Mouse (Mus musculus) midbrain, postnatal 0 days (tissue): ENCODE measurements around the gene Galnt3. TPM values are rescaled to one million over a fixed set of nuclear protein-coding genes. Genes with fewer than 3 reads are reported as not detected.

Experiments used
- ATAC-seq: fragments of 200-750 bp; cut with Nextera tagmentation; 2 replicates; pipeline ENCODE4 v1.8.0; 2017; ENCODE audit warnings: moderate number of reproducible peaks, mild to moderate bottlenecking, moderate TSS enrichment, moderate library complexity; ENCODE audit not compliant: low FRiP score
- DNase-seq: peaks from one replicate; pipeline ENCODE4 v3.0.0-alpha.2; 2015; ENCODE audit warnings: low spot score
- H3K27ac ChIP-seq: fragments of 300-500 bp; sonication (generic); 2 replicates; pipeline ENCODE4 v1.5.1; 2014; ENCODE audit warnings: low read depth, mild to moderate bottlenecking, low read length, mixed read lengths
- H3K27me3 ChIP-seq: fragments of 300-500 bp; sonication (generic); 2 replicates; pipeline ENCODE4 v1.6.1; 2014; ENCODE audit warnings: low read length, control low read depth, mixed read lengths; ENCODE audit not compliant: insufficient read depth
- H3K36me3 ChIP-seq: fragments of 300-500 bp; sonication (generic); 2 replicates; pipeline ENCODE4 v1.6.1; 2014; ENCODE audit warnings: low read length, control low read depth, mixed read lengths; ENCODE audit not compliant: insufficient read depth
- H3K4me1 ChIP-seq: fragments of 300-500 bp; sonication (generic); 2 replicates; pipeline ENCODE4 v1.6.1; 2014; ENCODE audit warnings: mild to moderate bottlenecking, control low read depth, antibody characterized with exemption, low read length, mixed read lengths; ENCODE audit not compliant: insufficient read depth
- H3K4me2 ChIP-seq: fragments of 300-500 bp; sonication (generic); 2 replicates; pipeline ENCODE4 v1.6.1; 2014; ENCODE audit warnings: low read depth, mild to moderate bottlenecking, low read length, mixed read lengths; ENCODE audit not compliant: poor library complexity, severe bottlenecking
- H3K4me3 ChIP-seq: fragments of 300-500 bp; sonication (generic); 2 replicates; pipeline ENCODE4 v1.5.1; 2014; ENCODE audit warnings: low read depth, mild to moderate bottlenecking, low read length, moderate library complexity
- H3K9ac ChIP-seq: fragments of 300-500 bp; sonication (generic); replicated peaks from 2 replicates; pipeline ENCODE4 v1.6.1; 2014; ENCODE audit warnings: mild to moderate bottlenecking, low read length, moderate library complexity, mixed read lengths; ENCODE audit not compliant: poor library complexity, severe bottlenecking
- H3K9me3 ChIP-seq: fragments of 300-500 bp; sonication (generic); 2 replicates; pipeline ENCODE4 v1.6.1; 2016; ENCODE audit warnings: low read length, control low read depth
- CTCF ChIP-seq: IDR thresholded peaks from 2 replicates; pipeline ENCODE4 v1.5.1; 2016; ENCODE audit warnings: antibody characterized with exemption, mild to moderate bottlenecking
- WGBS: fragments of 180-500 bp; shearing (Covaris S2); extraction: QIAGEN DNeasy Blood & Tissue Kit; methylation state at CpG from one replicate; pipeline ENCODE4 v1.1.7; 2014; 5-methylcytosine and 5-hydroxymethylcytosine counted together
- polyA plus RNA-seq: library from polyadenylated mRNA; unstranded; fragments of >200 nt; fragmentation: Nextera tagmentation; extraction: Ambion mirVana; gene quantifications from 2 replicates; pipeline ENCODE4 v1.2.1, GENCODE M21; 2015
- total RNA-seq: library from RNA; depleted of rRNA; stranded (reverse); fragments of >200 nt; gene quantifications from 2 replicates; pipeline ENCODE4 v1.2.3, GENCODE M21; 2014

The Galnt3 gene
- total and polyA plus RNA-seq, 2 experiments from 2014 or later = 1.5 to 3.5 TPM

DNA sequence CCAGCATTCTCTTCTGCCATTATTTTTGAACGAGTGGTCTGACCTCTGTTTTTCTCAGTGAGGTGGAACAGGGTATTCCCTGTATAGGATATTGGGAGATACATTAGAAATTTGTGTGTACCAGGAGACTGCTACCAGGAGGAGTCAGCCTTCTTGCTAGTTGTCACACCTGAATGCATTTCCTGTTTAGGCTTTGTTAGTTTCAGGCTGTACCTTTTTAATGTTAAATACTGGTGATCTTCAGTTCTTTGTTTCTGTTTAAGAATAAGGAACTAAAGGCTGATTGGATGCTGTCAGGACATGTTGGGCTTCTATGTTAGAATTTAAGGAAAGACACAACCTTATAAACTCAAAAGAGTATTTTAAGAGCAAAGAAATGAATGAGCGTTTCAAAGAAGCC, 26.6 kb upstream of the Galnt3 start:
- Histone ChIP-seq H3K4me2 (no peak overlapping the region), H3K27ac (no peak overlapping the region), H3K36me3 (no peaks in the 10 kb centered on the region), H3K9ac (no peak overlapping the region), H3K4me1 (no peaks in the 10 kb centered on the region), H3K27me3 (no peaks in the 10 kb centered on the region), H3K9me3 (no peaks in the 10 kb centered on the region), H3K4me3 (no peak overlapping the region)
- ATAC-seq = no peak
- 74% methylated on average over 2 of the region's 2 CpGs for WGBS
- DNase-seq = no peak
- TF ChIP-seq CTCF = no peak

DNA sequence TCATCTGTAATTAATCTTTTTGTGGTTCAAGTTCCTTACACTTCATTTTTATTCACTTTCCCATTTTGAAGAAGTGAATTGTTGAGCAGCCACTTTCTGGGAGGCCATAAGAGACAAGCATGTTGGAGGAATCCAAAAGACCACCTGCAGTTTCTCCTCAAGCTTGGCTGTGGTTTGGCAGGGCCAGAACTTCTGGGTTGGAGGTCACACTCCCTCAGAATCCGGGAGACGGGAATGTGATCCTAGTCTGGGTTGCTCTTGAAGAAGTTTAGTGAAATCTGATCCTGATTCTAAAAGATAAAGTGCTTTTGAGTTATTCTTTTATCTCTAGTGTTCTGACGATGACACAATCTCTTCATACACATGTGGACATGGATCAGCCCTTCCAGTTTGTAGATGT, 25.7 kb upstream of the Galnt3 start:
- no peaks in the 10 kb centered on the region for H3K27me3 ChIP-seq
- no peaks in the 10 kb centered on the region for H3K36me3 ChIP-seq
- H3K4me3 ChIP-seq = no peak overlapping the region
- no peak overlapping the region for H3K9ac ChIP-seq
- no peak for ATAC-seq
- H3K9me3 ChIP-seq = no peaks in the 10 kb centered on the region
- H3K27ac ChIP-seq = no peak overlapping the region
- DNase-seq = no peak
- no peak for TF ChIP-seq CTCF
- H3K4me2 ChIP-seq = no peak overlapping the region
- WGBS = 82% methylated on average over 3 of the region's 3 CpGs
- H3K4me1 ChIP-seq = no peaks in the 10 kb centered on the region

DNA sequence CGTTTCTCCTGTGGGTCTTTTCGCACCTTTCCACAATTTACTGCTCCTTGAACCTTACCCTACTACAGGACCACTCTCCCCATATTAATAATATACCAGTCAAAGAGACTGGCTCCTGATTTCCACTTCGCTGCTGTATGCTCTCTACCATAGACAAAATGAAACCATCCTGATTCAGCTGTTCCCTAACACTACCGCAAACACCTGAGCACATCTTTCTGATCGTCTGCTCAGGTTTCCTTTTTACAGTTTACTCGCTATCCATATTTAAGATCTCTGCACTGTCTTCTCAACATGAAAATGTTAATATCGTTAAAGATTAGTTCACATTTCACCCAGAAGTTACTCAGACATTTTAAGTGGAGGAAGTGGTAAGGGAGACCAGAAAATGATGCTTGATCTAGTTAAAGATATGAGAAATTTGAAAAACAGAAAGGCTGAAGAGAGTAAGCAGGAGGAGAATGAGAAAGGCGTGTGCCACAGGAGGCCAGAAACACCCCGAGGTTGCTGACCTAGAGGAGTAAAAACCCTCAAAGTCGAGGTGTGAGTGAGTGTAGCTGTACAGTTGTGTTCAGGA, 23.9 kb upstream of the Galnt3 start:
- H3K27me3 ChIP-seq = no peaks in the 10 kb centered on the region
- TF ChIP-seq CTCF = no peak
- no peak overlapping the region for H3K4me3 ChIP-seq
- no peak overlapping the region for H3K9ac ChIP-seq
- DNase-seq (no peak), ATAC-seq (no peak)
- H3K4me1 ChIP-seq = no peaks in the 10 kb centered on the region
- H3K9me3 ChIP-seq = no peaks in the 10 kb centered on the region
- no peak overlapping the region for H3K4me2 ChIP-seq
- WGBS = 85% methylated on average over 10 of the region's 10 CpGs
- no peaks in the 10 kb centered on the region for H3K36me3 ChIP-seq
- no peak overlapping the region for H3K27ac ChIP-seq

DNA sequence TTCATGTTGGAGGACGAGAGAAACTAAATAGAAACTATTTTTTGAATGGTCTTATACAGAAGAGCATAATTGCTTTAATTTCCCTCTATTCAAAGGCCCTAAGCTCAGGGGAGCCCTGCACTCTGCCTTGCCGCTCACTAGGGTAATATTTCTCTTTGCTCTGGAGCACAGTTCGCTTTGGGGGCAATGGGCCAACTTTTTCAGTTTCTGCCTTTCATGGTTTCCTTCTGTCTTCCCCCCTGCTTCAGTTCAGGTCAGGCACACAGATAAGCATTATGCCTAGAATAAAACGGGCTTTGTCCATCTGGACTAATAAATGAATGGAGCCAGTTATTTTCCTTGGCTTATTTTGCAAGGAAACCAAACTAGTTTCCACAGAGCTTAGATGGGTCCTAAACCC, 21.7 kb upstream of the Galnt3 start:
- Histone ChIP-seq H3K36me3 (no peaks in the 10 kb centered on the region), H3K4me2 (no peak overlapping the region), H3K27me3 (no peaks in the 10 kb centered on the region), H3K9ac (no peak overlapping the region), H3K9me3 (no peaks in the 10 kb centered on the region), H3K4me3 (no peak overlapping the region), H3K4me1 (no peaks in the 10 kb centered on the region), H3K27ac (no peak overlapping the region)
- 43% methylated on average over 4 of the region's 4 CpGs for WGBS
- DNase-seq (peak; percentile 43), ATAC-seq (no peak)
- TF ChIP-seq CTCF = no peak

DNA sequence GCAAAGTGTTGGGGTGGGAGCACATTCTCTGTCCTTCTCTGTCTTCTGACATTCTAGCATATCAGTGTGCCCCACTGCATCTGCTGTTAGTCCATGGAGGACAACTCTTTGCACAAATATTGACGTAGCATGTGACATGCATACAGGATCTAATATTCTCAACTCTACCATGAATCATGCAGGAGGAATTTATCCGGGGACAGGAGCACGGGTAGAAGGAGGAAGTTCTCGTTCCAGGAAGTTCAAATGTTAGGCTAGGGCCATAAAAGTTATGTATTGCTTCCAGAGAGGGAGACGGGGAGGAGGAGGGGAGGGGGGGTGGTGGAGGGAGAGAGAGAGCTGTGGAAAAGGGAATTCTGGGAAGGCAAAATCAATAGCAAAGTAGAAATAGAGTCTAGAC, 20.0 kb upstream of the Galnt3 start:
- H3K36me3 ChIP-seq = no peaks in the 10 kb centered on the region
- no peak overlapping the region for H3K9ac ChIP-seq
- no peaks in the 10 kb centered on the region for H3K27me3 ChIP-seq
- ATAC-seq (no peak), DNase-seq (no peak)
- no peaks in the 10 kb centered on the region for H3K9me3 ChIP-seq
- 76% methylated on average over 5 of the region's 5 CpGs for WGBS
- no peaks in the 10 kb centered on the region for H3K4me1 ChIP-seq
- H3K27ac ChIP-seq = no peak overlapping the region
- TF ChIP-seq CTCF = no peak
- no peak overlapping the region for H3K4me2 ChIP-seq
- no peak overlapping the region for H3K4me3 ChIP-seq

DNA sequence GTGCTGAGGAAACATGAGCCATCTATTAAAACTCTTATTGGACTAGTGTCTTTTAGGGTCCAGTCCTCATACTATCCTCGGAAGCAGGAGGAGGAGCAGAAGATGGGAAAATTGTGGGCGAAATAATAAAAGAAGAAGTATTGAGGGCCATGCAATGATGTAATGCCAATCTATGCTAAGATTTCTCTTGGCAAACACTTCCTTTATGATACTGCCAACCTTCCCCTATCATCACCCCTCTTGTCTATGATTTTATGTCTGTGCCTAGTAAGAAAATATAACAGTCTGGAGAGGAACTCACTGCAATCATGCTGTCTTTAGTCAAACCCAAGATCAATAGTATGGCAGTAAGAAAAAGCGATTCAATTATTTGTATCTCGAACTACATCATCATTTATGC, 18.5 kb upstream of the Galnt3 start:
- no peak for ATAC-seq
- Histone ChIP-seq H3K9me3 (no peaks in the 10 kb centered on the region), H3K36me3 (no peaks in the 10 kb centered on the region), H3K27ac (no peak overlapping the region), H3K4me1 (no peaks in the 10 kb centered on the region), H3K9ac (no peak overlapping the region), H3K27me3 (no peaks in the 10 kb centered on the region), H3K4me2 (no peak overlapping the region), H3K4me3 (no peak overlapping the region)
- DNase-seq = no peak
- no peak for TF ChIP-seq CTCF
- WGBS = 91% methylated on average over 4 of the region's 4 CpGs
